ENCODE assay signal across 23 mouse cellular contexts in the genomic region with DNA sequence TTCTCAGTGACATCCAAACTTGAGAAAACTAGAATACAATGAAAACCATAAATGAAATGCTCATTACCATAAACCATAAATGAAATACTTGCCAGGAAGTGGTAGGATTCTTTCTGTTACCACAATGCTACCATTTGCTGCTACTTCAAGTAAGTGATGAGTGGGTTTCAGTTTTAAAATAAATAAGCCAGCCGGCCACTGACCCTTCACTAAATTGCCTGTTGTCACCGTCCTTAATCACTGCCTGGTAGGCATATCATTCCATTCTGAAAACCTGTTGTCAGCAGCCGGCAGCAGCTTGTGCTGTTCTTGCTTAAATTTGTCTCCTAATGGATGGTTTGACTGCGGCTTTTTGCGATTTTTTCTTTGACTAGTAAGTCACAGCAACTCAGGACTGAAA.
DNase-seq lines count a peak whose midpoint lies in the region; ATAC-seq and TF ChIP-seq lines count a peak whose summit lies in the region.
"Had no signal": no experiment of that assay in that cellular context is flagged by ENCODE, and none has a peak within 500 bp of the region (broad histone marks: within the 10 kb centered on the region; RNA-seq: fewer than 3 reads in every experiment).

No protein-coding gene starts in this region.

- no peaks in the 10 kb centered on the region for H3K36me3 ChIP-seq in small intestine, adult 2 months (ENCODE audit: control insufficient read depth, insufficient read depth, low read length)
- H3K36me3 ChIP-seq: embryonic facial prominence, embryonic 12.5 days; forebrain, embryonic 10.5 days; G1E; heart, embryonic 10.5 days; hindbrain, embryonic 12.5 days; intestine, embryonic 15.5 days had no signal

- peak; percentile 20 for ATAC-seq in inflammation-experienced regulatory T-cells, adult 6 months
- ATAC-seq: forebrain, embryonic 14.5 days; hindbrain, embryonic 16.5 days; intestine, embryonic 15.5 days had no signal

- no peak for TF ChIP-seq POLR2A in small intestine, adult 2 months (IDR thresholded peaks at IDR 0.05; ENCODE audit: low read depth, low read length)

- H3K27ac ChIP-seq in small intestine, adult 2 months (ENCODE audit: insufficient read depth, low read depth, low read length): peak overlapping the region; percentile 63; the same call in 1 of the 2 replicates
- H3K27ac ChIP-seq: embryonic facial prominence, embryonic 12.5 days; forebrain, embryonic 10.5 days; heart, embryonic 10.5 days; hindbrain, embryonic 12.5 days; intestine, embryonic 15.5 days had no signal

- TF ChIP-seq CTCF in small intestine, adult 2 months (IDR thresholded peaks at IDR 0.05; ENCODE audit: extremely low read depth, insufficient read length, insufficient replicate concordance, low read depth, low read length): no peak

- peak; percentile 29 for DNase-seq in 416B (ENCODE audit: low read depth)
- peak; percentile 19 for DNase-seq in Muller cell, postnatal 12 days (ENCODE audit: inconsistent ontology term)
- DNase-seq in yolk sac, embryonic 10.5 days (ENCODE audit: low spot score): no peak
- DNase-seq in cerebellum, adult 8-10 months: no peak
- DNase-seq in cerebellum, adult 11-12 months: no peak
- DNase-seq: adrenal gland, postnatal 14 days; cerebellum, adult 18-20 months; cerebellum, postnatal 10 days; embryo, embryonic 11 days; gastrocnemius, postnatal 36 days; heart, postnatal 10 days; heart, postnatal 4 days had no signal

- no peak overlapping the region for H3K4me3 ChIP-seq in small intestine, adult 2 months (ENCODE audit: low read depth, low read length)
- H3K4me3 ChIP-seq: embryonic facial prominence, embryonic 12.5 days; erythroblast, embryonic 14.5 days; forebrain, embryonic 10.5 days; heart, embryonic 10.5 days; hindbrain, embryonic 12.5 days; intestine, embryonic 15.5 days had no signal

- H3K27me3 ChIP-seq in small intestine, adult 2 months (ENCODE audit: control insufficient read depth, insufficient read depth, low read length): no peaks in the 10 kb centered on the region
- H3K27me3 ChIP-seq: embryonic facial prominence, embryonic 12.5 days; hindbrain, embryonic 12.5 days; intestine, embryonic 15.5 days had no signal

- H3K4me1 ChIP-seq in small intestine, adult 2 months (ENCODE audit: control insufficient read depth, insufficient read depth, insufficient read length, low read length): peaks cover 9% of the 10 kb centered on the region

- WGBS in small intestine, adult 2 months: 73% methylated on average over 5 of the region's 5 CpGs

Comparison
In these comparisons a context has a peak if more than half of its experiments do, and no peak if none do; other contexts are left out.
1. DNase-seq: peak in 416B (single experiment) and Muller cell, postnatal 12 days (single experiment); none in yolk sac, embryonic 10.5 days (single experiment), cerebellum, adult 8-10 months (single experiment) and cerebellum, adult 11-12 months (single experiment).